Mouse (Mus musculus) forebrain, embryonic 13.5 days (tissue): ENCODE results near the gene Anapc15. TPM values are rescaled to one million over a fixed set of nuclear protein-coding genes. Genes with fewer than 3 reads are reported as not detected.

Source experiments
- ATAC-seq: fragments of 200-750 bp; cut with Nextera tagmentation; 2 replicates; pipeline ENCODE4 v1.8.0; 2017
- H3K27ac ChIP-seq: fragments of 300-500 bp; sonication (generic); 2 replicates; pipeline ENCODE4 v1.5.1; 2015; ENCODE audit warnings: inconsistent platforms, mild to moderate bottlenecking, moderate library complexity
- H3K27me3 ChIP-seq: fragments of 300-500 bp; sonication (generic); 2 replicates; pipeline ENCODE4 v1.6.1; 2015; ENCODE audit warnings: mild to moderate bottlenecking, inconsistent platforms
- H3K36me3 ChIP-seq: fragments of 300-500 bp; sonication (generic); 2 replicates; pipeline ENCODE4 v1.6.1; 2015; ENCODE audit warnings: mild to moderate bottlenecking, inconsistent platforms; ENCODE audit not compliant: poor library complexity, severe bottlenecking
- H3K4me1 ChIP-seq: fragments of 300-500 bp; sonication (generic); 2 replicates; pipeline ENCODE4 v1.6.1; 2015; ENCODE audit warnings: inconsistent platforms
- H3K4me2 ChIP-seq: fragments of 300-500 bp; sonication (generic); 2 replicates; pipeline ENCODE4 v1.6.1; 2015; ENCODE audit warnings: inconsistent platforms, mild to moderate bottlenecking, moderate library complexity
- H3K4me3 ChIP-seq: fragments of 300-500 bp; sonication (generic); 2 replicates; pipeline ENCODE4 v1.5.1; 2015; ENCODE audit warnings: mild to moderate bottlenecking, inconsistent platforms
- H3K9ac ChIP-seq: fragments of 300-500 bp; sonication (generic); 2 replicates; pipeline ENCODE4 v1.6.1; 2015; ENCODE audit warnings: mild to moderate bottlenecking, inconsistent platforms
- H3K9me3 ChIP-seq: fragments of 300-500 bp; sonication (generic); replicated peaks from 2 replicates; pipeline ENCODE4 v1.6.1; 2016; ENCODE audit warnings: inconsistent platforms
- WGBS: fragments of 180-500 bp; shearing (Covaris S2); methylation state at CpG from one replicate; pipeline ENCODE4 v1.1.7; 2015; 5-methylcytosine and 5-hydroxymethylcytosine counted together
- polyA plus RNA-seq: library from polyadenylated mRNA; unstranded; fragments of >200 nt; fragmentation: Nextera tagmentation; extraction: Ambion mirVana; gene quantifications from 2 replicates; pipeline ENCODE4 v1.2.1, GENCODE M21; 2015

The Anapc15 gene
- polyA plus RNA-seq, 1 experiment from 2014 or later: 95.4 TPM

GRCm38 (mm10) chr7:101857094-101857493, 6.4 kb upstream of the Anapc15 start, which contains the start of gene Folr2:
Folr2 (minus strand) TSS chr7:101857194.
- no peaks in the 10 kb centered on the region for H3K4me1 ChIP-seq
- H3K9me3 ChIP-seq: no peaks in the 10 kb centered on the region
- H3K27me3 ChIP-seq: no peaks in the 10 kb centered on the region
- no peak within 1 kb of the TSS for H3K9ac ChIP-seq
- no peak within 1 kb of the TSS for H3K4me3 ChIP-seq
- no peak within 1 kb of the TSS for H3K27ac ChIP-seq
- H3K4me2 ChIP-seq: no peak within 1 kb of the TSS
- WGBS: 92% methylated on average over 4 of the region's 4 CpGs
- no peak for ATAC-seq
- no peaks in the 10 kb centered on the region for H3K36me3 ChIP-seq

DNA sequence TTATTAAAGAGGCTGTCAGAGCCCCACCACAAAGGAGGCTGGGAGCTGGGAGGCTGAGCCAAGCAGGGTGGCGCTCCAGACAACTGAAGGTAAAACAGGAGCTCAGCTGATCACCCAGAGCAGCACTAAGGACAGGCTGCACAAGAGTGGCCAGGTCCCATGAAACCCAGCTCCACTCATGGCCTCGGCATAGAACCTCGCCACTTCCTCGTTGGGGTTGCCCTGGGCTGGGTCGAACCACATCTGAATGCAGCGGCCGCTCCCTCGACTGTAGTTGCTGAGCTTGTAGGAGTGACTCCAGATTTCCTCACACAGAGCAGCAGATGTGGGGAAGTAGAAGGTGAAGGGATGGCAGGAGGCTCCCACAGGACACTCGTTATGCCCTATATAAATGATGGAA, 5.2 kb upstream of the Anapc15 start:
- Histone ChIP-seq H3K27ac (no peak overlapping the region), H3K9ac (no peak overlapping the region), H3K36me3 (no peaks in the 10 kb centered on the region), H3K9me3 (no peaks in the 10 kb centered on the region), H3K4me2 (no peak overlapping the region), H3K4me3 (no peak overlapping the region), H3K27me3 (no peaks in the 10 kb centered on the region), H3K4me1 (no peaks in the 10 kb centered on the region)
- WGBS: 82% methylated on average over 9 of the region's 9 CpGs
- no peak for ATAC-seq

- Histone ChIP-seq H3K9ac (no peak overlapping the region), H3K9me3 (no peaks in the 10 kb centered on the region), H3K4me2 (no peak overlapping the region), H3K4me3 (no peak overlapping the region), H3K36me3 (no peaks in the 10 kb centered on the region), H3K4me1 (no peaks in the 10 kb centered on the region), H3K27me3 (no peaks in the 10 kb centered on the region), H3K27ac (no peak overlapping the region)
- no peak for ATAC-seq
Observed at GRCm38 (mm10) chr7:101860978-101861377, 2.5 kb upstream of the Anapc15 start.

DNA sequence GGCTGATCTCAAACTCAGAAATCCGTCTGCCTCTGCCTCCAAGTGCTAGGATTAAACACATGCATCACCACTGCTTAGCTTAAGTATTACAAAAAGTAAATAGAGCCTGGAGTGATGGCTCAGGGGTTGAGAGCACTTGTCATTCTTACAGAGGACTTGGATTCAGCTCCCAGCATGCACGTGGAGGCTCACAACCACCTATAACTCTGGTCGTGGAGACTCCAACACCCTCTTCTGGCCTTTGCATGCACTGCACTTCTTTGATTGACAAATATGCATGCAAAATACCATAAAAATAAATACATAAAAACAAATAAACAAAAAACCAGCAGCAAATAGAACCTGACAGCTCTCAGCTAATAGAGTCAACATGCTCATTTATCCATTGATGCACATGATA, 1.2 kb upstream of the Anapc15 start:
- WGBS: 70% methylated on average over 3 of the region's 3 CpGs
- no peak overlapping the region for H3K4me2 ChIP-seq
- no peak overlapping the region for H3K27ac ChIP-seq
- H3K36me3 ChIP-seq: no peaks in the 10 kb centered on the region
- no peak overlapping the region for H3K9ac ChIP-seq
- no peak overlapping the region for H3K4me3 ChIP-seq
- ATAC-seq: no peak
- no peaks in the 10 kb centered on the region for H3K27me3 ChIP-seq
- H3K4me1 ChIP-seq: no peaks in the 10 kb centered on the region
- H3K9me3 ChIP-seq: no peaks in the 10 kb centered on the region

DNA sequence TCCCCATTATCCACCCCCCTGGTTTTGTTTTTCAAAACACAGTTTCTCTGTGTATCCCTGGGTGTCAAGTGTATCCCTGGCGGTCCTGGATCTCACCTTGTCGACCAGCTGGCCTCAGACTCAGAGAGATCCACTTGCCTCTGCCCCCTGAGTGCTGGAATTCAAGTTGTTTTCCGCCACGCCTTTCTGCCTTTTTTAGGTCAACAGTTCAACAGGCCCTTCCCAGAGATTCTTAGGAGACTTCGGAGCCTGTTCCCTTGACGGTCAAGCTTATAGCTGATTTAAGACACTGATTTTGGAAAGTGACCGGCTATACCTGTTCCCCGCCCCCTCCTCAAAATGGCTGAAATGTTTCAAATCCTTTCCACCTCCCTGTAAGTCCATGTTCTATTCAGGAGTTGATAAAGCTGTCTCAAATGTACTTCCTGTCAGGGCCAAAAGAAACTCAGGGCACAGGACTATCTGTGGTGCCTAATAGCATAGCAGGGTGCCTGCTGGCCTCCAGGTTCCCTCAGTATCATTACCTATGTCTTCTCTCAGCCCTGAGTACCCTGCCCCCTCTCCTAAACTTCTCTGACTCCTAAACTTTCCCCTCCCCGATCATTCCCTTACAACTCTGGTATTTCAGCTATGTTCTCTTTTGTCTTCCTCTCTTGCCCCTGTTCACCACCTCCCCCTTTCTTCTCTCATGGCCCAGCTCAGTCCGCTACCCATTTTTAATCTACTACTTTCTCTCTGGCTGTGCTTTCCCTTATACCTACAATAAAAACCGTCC, 3.2 kb downstream of the Anapc15 start:
- no peak overlapping the region for H3K4me2 ChIP-seq
- no peaks in the 10 kb centered on the region for H3K27me3 ChIP-seq
- H3K27ac ChIP-seq: no peak overlapping the region
- 0 out of 2 replicates have a peak, but pooled peaks cover 2% of the 10 kb centered on the region for H3K4me1 ChIP-seq
- no peaks in the 10 kb centered on the region for H3K9me3 ChIP-seq
- no peak overlapping the region for H3K9ac ChIP-seq
- H3K4me3 ChIP-seq: no peak overlapping the region
- 77% methylated on average over 11 of the region's 11 CpGs for WGBS
- ATAC-seq: no peak
- no peaks in the 10 kb centered on the region for H3K36me3 ChIP-seq

DNA sequence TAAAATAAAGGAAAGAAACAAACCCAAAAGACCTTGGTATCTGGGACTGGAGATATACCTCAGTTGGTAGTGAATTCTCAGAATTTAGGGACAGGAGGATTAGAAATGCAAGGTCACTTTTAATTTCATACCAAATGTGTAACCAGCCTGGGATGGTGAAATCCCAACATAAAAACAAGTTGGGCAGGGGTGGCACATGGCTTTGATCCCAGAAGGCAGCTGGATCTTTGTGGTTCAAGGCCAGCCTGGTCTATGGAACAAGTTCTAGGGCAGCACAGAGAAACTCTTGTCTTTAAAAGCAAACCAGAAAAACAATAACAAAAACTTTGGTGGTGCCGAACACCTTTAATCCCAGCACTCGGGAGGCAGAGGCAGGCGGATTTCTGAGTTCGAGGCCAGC, 4.0 kb downstream of the Anapc15 start:
- WGBS: 97% methylated on average over 4 of the region's 4 CpGs
- 0 out of 2 replicates have a peak, but pooled peaks cover 2% of the 10 kb centered on the region for H3K4me1 ChIP-seq
- no peaks in the 10 kb centered on the region for H3K27me3 ChIP-seq
- no peak overlapping the region for H3K9ac ChIP-seq
- ATAC-seq: no peak
- H3K9me3 ChIP-seq: no peaks in the 10 kb centered on the region
- H3K4me3 ChIP-seq: no peak overlapping the region
- no peak overlapping the region for H3K4me2 ChIP-seq
- no peak overlapping the region for H3K27ac ChIP-seq
- H3K36me3 ChIP-seq: no peaks in the 10 kb centered on the region

DNA sequence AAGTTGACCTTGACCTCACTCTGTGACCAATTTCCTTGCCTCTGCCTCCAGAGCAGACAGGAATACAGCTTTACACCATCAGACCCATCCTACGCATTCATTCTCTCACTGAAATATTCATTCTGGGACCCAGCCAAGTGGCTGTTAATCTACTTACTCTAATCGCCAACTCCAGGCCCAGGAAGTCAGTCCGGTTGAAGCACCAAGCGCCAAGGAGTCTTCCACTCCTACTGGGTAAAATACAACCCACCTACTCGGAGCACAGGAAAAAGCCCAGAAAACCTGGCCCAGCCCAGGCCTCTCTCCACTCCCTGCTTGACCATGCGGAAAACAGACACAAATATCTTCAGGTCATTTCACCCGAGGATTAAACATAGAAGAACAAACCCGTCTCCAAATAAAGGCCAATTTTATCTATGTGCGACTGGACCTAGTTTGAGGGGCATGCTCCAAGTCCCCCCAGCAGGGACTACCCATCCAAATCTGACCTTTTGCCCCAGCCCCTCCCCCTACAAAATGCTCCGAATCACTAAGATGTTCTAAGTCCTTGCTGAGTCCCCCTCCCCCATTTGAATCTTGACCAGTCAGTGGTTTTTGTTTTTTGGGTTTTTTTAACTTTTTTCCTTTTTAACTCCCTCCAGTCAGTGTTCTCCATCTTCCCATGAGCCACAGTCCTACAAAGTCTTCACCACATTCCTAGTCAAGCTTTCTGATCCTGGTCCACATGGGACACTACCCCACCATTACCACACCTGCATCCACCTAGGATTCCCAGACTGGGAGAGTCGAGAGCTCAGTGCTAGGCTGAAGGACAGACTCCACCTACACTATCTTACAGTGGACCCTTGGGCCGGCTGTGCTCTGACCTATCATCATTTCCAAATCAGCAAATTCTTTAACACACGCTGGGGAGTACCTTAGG, 5.0 kb downstream of the Anapc15 start:
- WGBS: 54% methylated on average over 13 of the region's 13 CpGs
- Histone ChIP-seq H3K4me2 (no peak overlapping the region), H3K9me3 (no peaks in the 10 kb centered on the region), H3K27me3 (no peaks in the 10 kb centered on the region), H3K4me3 (no peak overlapping the region), H3K9ac (no peak overlapping the region), H3K4me1 (0 out of 2 replicates have a peak, but pooled peaks cover 2% of the 10 kb centered on the region), H3K27ac (no peak overlapping the region), H3K36me3 (no peaks in the 10 kb centered on the region)
- no peak for ATAC-seq

- H3K4me2 ChIP-seq: no peak overlapping the region
- H3K4me1 ChIP-seq: 0 out of 2 replicates have a peak, but pooled peaks cover 2% of the 10 kb centered on the region
- H3K4me3 ChIP-seq: no peak overlapping the region
- no peak overlapping the region for H3K27ac ChIP-seq
- H3K9me3 ChIP-seq: no peaks in the 10 kb centered on the region
- H3K9ac ChIP-seq: no peak overlapping the region
- H3K36me3 ChIP-seq: no peaks in the 10 kb centered on the region
- ATAC-seq: no peak
- H3K27me3 ChIP-seq: no peaks in the 10 kb centered on the region
- 46% methylated on average over 7 of the region's 7 CpGs for WGBS
Observed at GRCm38 (mm10) chr7:101869163-101869500, 5.6 kb downstream of the Anapc15 start.

GRCm38 (mm10) chr7:101870629-101871028, 7.1 kb downstream of the Anapc15 start, which contains the start of gene Folr1:
Folr1 (minus strand) TSS chr7:101870788.
- no peak within 1 kb of the TSS for H3K4me3 ChIP-seq
- no peaks in the 10 kb centered on the region for H3K27me3 ChIP-seq
- H3K36me3 ChIP-seq: no peaks in the 10 kb centered on the region
- ATAC-seq: no peak
- H3K9ac ChIP-seq: no peak within 1 kb of the TSS
- H3K9me3 ChIP-seq: no peaks in the 10 kb centered on the region
- no peak within 1 kb of the TSS for H3K4me2 ChIP-seq
- 77% methylated on average over 2 of the region's 2 CpGs for WGBS
- H3K27ac ChIP-seq: no peak within 1 kb of the TSS
- H3K4me1 ChIP-seq: 0 out of 2 replicates have a peak, but pooled peaks cover 2% of the 10 kb centered on the region

- Histone ChIP-seq H3K4me3 (no peak overlapping the region), H3K27me3 (no peaks in the 10 kb centered on the region), H3K27ac (no peak overlapping the region), H3K36me3 (no peaks in the 10 kb centered on the region), H3K4me1 (0 out of 2 replicates have a peak, but pooled peaks cover 2% of the 10 kb centered on the region), H3K4me2 (no peak overlapping the region), H3K9me3 (no peaks in the 10 kb centered on the region), H3K9ac (no peak overlapping the region)
- no peak for ATAC-seq
- 93% methylated on average over 3 of the region's 3 CpGs for WGBS
Observed at GRCm38 (mm10) chr7:101871296-101871695, 7.8 kb downstream of the Anapc15 start.

- ATAC-seq: no peak
- Histone ChIP-seq H3K9me3 (no peaks in the 10 kb centered on the region), H3K27me3 (no peaks in the 10 kb centered on the region), H3K4me1 (no peaks in the 10 kb centered on the region), H3K27ac (no peak overlapping the region), H3K4me2 (no peak overlapping the region), H3K9ac (no peak overlapping the region), H3K4me3 (no peak overlapping the region), H3K36me3 (no peaks in the 10 kb centered on the region)
- 97% methylated on average over 1 of the region's 1 CpGs for WGBS
Observed at GRCm38 (mm10) chr7:101875978-101876377, 12.5 kb downstream of the Anapc15 start.

DNA sequence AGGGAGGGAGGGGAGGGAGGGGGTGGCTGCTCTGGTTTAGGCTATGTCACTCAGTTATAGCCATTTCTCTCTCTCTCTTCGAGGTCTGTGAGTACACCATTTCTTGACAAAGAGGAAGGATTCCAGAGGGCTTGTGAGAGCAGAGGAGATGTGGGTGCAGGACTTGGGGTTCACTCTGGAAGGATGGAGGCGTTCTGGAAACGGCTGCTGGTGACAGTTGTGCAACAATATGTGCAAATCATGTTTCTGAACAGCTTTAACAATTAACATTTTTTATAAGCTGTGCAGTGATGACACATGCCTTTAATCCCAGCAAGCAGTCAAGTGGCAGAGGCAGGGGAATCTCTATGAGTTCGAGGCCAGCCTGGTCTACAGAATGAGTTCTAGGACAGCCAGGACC, 17.3 kb downstream of the Anapc15 start:
- ATAC-seq: no peak
- H3K9ac ChIP-seq: no peak overlapping the region
- no peaks in the 10 kb centered on the region for H3K27me3 ChIP-seq
- H3K4me3 ChIP-seq: no peak overlapping the region
- no peaks in the 10 kb centered on the region for H3K36me3 ChIP-seq
- H3K27ac ChIP-seq: no peak overlapping the region
- 87% methylated on average over 4 of the region's 4 CpGs for WGBS
- no peak overlapping the region for H3K4me2 ChIP-seq
- H3K9me3 ChIP-seq: no peaks in the 10 kb centered on the region
- no peaks in the 10 kb centered on the region for H3K4me1 ChIP-seq
